Mouse (Mus musculus) heart, embryonic 12.5 days (tissue): Measurements from ENCODE around the gene Tspan2. TPM values are rescaled to one million over a fixed set of nuclear protein-coding genes. Genes with fewer than 3 reads are reported as not detected.

ENCODE experiments used
- ATAC-seq: fragments of 200-750 bp; cut with Nextera tagmentation; 2 replicates; pipeline ENCODE4 v1.8.0; 2017; ENCODE audit warnings: moderate TSS enrichment, moderate library complexity; ENCODE audit not compliant: insufficient number of reproducible peaks, low FRiP score
- H3K27ac ChIP-seq: fragments of 300-500 bp; sonication (generic); 2 replicates; pipeline ENCODE4 v1.5.1; 2016; ENCODE audit warnings: mild to moderate bottlenecking, moderate library complexity; ENCODE audit not compliant: poor library complexity, severe bottlenecking
- H3K27me3 ChIP-seq: fragments of 300-500 bp; sonication (generic); replicated peaks from 2 replicates; pipeline ENCODE4 v1.6.1; 2016; ENCODE audit warnings: mild to moderate bottlenecking, moderate library complexity
- H3K36me3 ChIP-seq: fragments of 300-500 bp; sonication (generic); 2 replicates; pipeline ENCODE4 v1.6.1; 2016; ENCODE audit warnings: mild to moderate bottlenecking, moderate library complexity
- H3K4me1 ChIP-seq: fragments of 300-500 bp; sonication (generic); replicated peaks from 2 replicates; pipeline ENCODE4 v1.6.1; 2016; ENCODE audit warnings: mild to moderate bottlenecking
- H3K4me2 ChIP-seq: fragments of 300-500 bp; sonication (generic); 2 replicates; pipeline ENCODE4 v1.6.1; 2016; ENCODE audit warnings: mild to moderate bottlenecking, moderate library complexity
- H3K4me3 ChIP-seq: fragments of 300-500 bp; sonication (generic); 2 replicates; pipeline ENCODE4 v1.5.1; 2016; ENCODE audit warnings: mild to moderate bottlenecking
- H3K9ac ChIP-seq: fragments of 300-500 bp; sonication (generic); 2 replicates; pipeline ENCODE4 v1.6.1; 2016; ENCODE audit warnings: mild to moderate bottlenecking, moderate library complexity
- H3K9me3 ChIP-seq: fragments of 300-500 bp; sonication (generic); replicated peaks from 2 replicates; pipeline ENCODE4 v1.6.1; 2016; ENCODE audit warnings: mild to moderate bottlenecking, moderate library complexity
- WGBS: fragments of 180-500 bp; shearing (Covaris S2); methylation state at CpG from one replicate; pipeline ENCODE4 v1.1.7; 2016; 5-methylcytosine and 5-hydroxymethylcytosine counted together
- polyA plus RNA-seq: library from polyadenylated mRNA; unstranded; fragments of >200 nt; fragmentation: Nextera tagmentation; extraction: Ambion mirVana; gene quantifications from 2 replicates; pipeline ENCODE4 v1.2.1, GENCODE M21; 2016

Gene Tspan2
- polyA plus RNA-seq, 1 experiment from 2014 or later = 36.0 TPM

DNA sequence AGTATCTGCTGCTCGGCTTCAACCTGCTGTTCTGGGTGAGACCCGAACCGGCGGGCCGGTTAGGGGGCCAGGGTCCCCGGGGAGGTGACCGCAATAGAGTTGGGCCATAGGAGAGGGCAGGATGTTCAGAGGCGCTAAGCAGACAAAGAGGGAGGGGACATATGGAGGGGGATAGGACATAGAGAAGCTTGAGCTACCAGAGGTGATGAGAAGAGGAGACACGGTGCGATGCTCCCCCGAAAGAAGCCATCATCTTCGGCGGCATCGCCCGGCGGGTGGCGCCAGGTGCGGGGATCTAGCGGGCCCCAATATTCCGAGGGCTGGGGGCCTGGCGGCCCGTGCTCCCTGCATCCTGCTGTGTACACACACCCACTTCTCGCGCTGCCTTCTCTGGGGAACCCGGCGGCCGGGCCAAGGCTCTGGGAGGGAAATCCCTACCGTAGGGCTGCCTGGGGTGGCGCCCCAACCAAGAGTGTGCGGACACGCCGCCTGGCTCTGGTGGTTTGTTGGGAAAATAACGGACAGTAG is 766 bp downstream of the Tspan2 start:
- Histone ChIP-seq H3K4me1 (peaks cover 49% of the 10 kb centered on the region), H3K27ac (peak overlapping the region; percentile 96)
- peak; percentile 53 for ATAC-seq

DNA sequence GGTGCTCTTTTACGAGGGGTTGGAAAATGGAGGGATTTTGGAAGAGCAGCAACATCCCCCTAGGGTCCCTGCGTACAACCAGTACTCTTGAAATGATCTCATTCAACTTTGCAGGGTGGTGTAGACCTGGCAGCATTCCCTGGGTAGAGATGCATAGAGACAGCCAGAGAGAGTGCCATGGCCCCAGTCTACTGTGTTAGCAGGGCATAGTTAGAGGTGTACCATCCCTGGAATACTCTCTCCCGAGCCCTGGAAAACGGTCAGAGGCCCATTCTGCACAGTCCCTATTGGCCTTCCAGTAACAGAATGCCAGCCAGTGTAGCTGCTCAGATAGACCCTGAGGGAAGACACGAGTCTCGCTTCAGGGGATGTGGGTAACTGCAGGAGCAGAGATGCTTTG is 1.3 kb downstream of the Tspan2 start:
- no peaks in the 10 kb centered on the region for H3K36me3 ChIP-seq
- no peaks in the 10 kb centered on the region for H3K27me3 ChIP-seq
- peak overlapping the region; percentile 95 for H3K4me2 ChIP-seq
- H3K4me1 ChIP-seq = peaks cover 50% of the 10 kb centered on the region
- no peaks in the 10 kb centered on the region for H3K9me3 ChIP-seq
- peak overlapping the region; percentile 93 for H3K9ac ChIP-seq
- no peak for ATAC-seq
- peak overlapping the region; percentile 32; the same call in 1 of the 2 replicates for H3K27ac ChIP-seq
- peak overlapping the region; percentile 87 for H3K4me3 ChIP-seq
- 41% methylated on average over 6 of the region's 6 CpGs for WGBS

More for the DNA sequence above, 766 bp downstream of the Tspan2 start:
- H3K4me3 ChIP-seq = peak overlapping the region; percentile 87
- under 1% methylated on average over 33 of the region's 33 CpGs for WGBS
- no peaks in the 10 kb centered on the region for H3K36me3 ChIP-seq
- H3K9me3 ChIP-seq = no peaks in the 10 kb centered on the region
- peak overlapping the region; percentile 93 for H3K9ac ChIP-seq
- H3K4me2 ChIP-seq = peak overlapping the region; percentile 95
- no peaks in the 10 kb centered on the region for H3K27me3 ChIP-seq

DNA sequence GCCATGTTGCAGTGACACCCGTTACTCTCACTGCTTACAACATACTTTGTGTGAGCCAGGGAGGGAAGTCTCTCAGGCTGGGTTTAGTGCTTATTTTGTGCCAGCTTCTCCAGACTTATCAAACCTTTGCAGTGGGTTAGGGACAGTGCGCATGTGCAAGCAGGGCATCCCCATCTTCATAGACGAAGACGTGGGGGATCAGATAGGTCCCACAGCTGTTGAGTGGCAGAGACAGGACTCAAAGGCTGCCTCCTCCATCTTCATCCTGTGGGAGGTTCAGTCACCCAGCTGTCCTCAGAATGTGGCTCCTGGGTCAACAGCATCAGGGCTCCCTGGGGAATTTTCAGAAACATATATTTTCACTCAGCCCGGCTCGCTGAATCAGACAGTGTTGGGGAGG is 2.1 kb downstream of the Tspan2 start:
- WGBS = 66% methylated on average over 6 of the region's 6 CpGs
- peak overlapping the region; percentile 95; the same call in 1 of the 2 replicates for H3K4me2 ChIP-seq

DNA sequence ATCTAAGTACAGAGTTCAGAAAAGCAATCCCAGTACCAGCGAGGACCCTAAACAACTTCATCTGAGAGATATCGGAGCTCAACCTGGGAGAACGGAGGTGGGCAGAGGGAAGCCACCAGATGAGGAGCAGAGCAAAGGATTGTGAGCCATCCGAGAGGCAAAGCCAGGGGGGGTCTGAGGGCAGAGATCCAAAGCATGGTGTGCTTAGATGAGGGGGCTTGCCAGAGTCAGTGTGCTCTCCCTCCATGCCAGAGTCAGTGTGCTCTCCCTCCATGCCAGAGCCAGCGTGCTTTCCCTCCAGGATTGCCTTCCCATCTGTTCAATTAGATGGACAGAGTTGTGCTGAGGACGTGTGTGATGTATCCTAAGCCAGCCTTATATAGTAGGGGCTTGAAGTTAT is 2.8 kb downstream of the Tspan2 start:
- Histone ChIP-seq H3K36me3 (peaks cover 4% of the 10 kb centered on the region; the same call in 1 of the 2 replicates), H3K4me3 (no peak overlapping the region), H3K9ac (0 out of 2 replicates have a peak overlapping the region, but pooled peaks have one; percentile 6), H3K4me2 (no peak overlapping the region), H3K27me3 (no peaks in the 10 kb centered on the region), H3K4me1 (peaks cover 64% of the 10 kb centered on the region), H3K27ac (no peak overlapping the region), H3K9me3 (no peaks in the 10 kb centered on the region)
- no peak for ATAC-seq
- 71% methylated on average over 6 of the region's 6 CpGs for WGBS

More for the DNA sequence above, 2.1 kb downstream of the Tspan2 start:
- peaks cover 1% of the 10 kb centered on the region; the same call in 1 of the 2 replicates for H3K36me3 ChIP-seq
- peaks cover 58% of the 10 kb centered on the region for H3K4me1 ChIP-seq
- ATAC-seq = no peak
- no peak overlapping the region for H3K9ac ChIP-seq
- H3K27me3 ChIP-seq = no peaks in the 10 kb centered on the region
- no peaks in the 10 kb centered on the region for H3K9me3 ChIP-seq
- no peak overlapping the region for H3K27ac ChIP-seq
- H3K4me3 ChIP-seq = no peak overlapping the region

DNA sequence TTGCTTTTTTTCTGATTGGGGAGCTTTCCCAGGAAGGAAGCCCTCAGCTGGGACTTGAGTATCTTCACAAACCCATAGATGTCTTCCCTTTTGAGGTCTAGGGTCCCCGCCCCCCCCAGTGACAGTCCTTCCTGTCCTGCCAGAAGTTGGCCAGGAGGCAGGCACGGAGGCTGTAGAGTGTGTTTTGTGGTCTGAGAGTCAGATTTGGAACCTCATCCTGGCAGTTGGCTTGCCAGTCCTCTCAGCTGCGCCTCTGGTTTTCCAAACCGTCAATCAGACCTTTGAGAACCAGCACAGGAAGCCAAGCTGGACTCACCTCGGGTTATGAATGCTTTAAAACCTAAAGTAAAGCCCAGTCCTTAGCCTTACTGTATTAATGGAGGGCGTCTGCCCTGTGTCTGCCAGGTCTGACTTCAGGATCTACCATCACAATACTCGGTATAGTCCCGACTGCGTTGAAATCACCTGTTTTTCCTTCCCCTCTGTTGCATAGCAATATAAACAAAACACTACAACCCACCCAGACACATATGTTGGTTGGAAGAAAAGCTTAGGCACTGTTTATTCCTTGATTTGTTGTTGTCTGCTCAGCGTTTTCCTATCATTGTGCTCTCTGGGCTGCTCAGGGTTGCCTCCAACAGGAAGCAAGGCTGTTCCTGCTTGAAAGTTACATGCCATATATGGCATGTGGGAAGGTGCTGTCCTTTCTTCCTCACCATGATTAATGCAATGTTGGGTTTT is 4.0 kb downstream of the Tspan2 start:
- Histone ChIP-seq H3K4me2 (0 out of 2 replicates have a peak overlapping the region, but pooled peaks have one; percentile 6), H3K36me3 (peaks cover 4% of the 10 kb centered on the region; the same call in 1 of the 2 replicates), H3K9me3 (no peaks in the 10 kb centered on the region), H3K9ac (no peak overlapping the region), H3K27me3 (no peaks in the 10 kb centered on the region), H3K27ac (peak overlapping the region; percentile 41; the same call in 1 of the 2 replicates), H3K4me3 (no peak overlapping the region), H3K4me1 (peaks cover 75% of the 10 kb centered on the region)
- 51% methylated on average over 10 of the region's 10 CpGs for WGBS
- no peak for ATAC-seq

DNA sequence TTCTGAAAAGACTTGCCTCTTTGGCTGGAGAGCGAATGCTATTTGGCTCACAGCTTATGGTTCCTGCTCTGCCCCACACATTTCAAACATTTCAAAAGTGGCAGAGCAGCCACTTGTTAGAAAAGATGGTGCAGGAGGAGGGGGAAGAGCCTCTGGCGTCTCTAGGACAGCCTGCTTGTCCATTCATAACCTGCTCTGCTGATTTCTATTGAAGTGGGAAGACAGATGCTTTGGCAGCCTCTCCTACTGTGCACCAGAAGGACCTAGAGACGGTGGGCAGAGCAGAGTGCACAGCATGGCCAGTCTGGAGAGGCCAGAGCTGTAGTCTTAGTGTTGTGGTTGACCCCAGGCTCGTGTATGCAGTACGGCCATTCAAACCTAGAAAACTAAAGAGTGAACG is 4.6 kb downstream of the Tspan2 start:
- H3K36me3 ChIP-seq = peaks cover 4% of the 10 kb centered on the region; the same call in 1 of the 2 replicates
- H3K9ac ChIP-seq = no peak overlapping the region
- H3K27me3 ChIP-seq = no peaks in the 10 kb centered on the region
- 76% methylated on average over 6 of the region's 6 CpGs for WGBS
- ATAC-seq = no peak
- H3K27ac ChIP-seq = peak overlapping the region; percentile 41; the same call in 1 of the 2 replicates
- H3K9me3 ChIP-seq = no peaks in the 10 kb centered on the region
- peaks cover 73% of the 10 kb centered on the region for H3K4me1 ChIP-seq
- no peak overlapping the region for H3K4me3 ChIP-seq
- H3K4me2 ChIP-seq = no peak overlapping the region

DNA sequence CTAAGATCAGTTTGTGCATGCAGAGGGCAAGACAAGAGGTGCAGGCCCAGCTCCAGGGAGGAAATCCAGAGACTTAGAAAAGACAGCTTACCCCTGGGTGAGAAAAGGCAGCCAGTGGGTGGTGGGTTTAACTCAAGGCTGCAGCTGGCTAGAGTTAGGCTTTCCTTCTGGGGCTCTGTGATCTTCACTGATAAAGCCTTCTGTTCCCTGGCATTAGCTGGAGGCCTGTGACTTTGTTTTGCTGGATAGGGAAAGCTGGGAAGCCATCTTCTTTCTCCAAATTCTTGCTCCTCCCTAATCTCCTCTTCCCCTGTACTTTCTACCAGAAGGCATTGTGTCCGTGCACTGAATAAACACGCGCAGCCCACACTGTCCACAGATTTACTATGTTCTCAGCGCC is 8.4 kb downstream of the Tspan2 start:
- H3K4me1 ChIP-seq = peaks cover 62% of the 10 kb centered on the region
- H3K9ac ChIP-seq = no peak overlapping the region
- 45% methylated on average over 4 of the region's 4 CpGs for WGBS
- no peak overlapping the region for H3K4me2 ChIP-seq
- no peak overlapping the region for H3K4me3 ChIP-seq
- no peaks in the 10 kb centered on the region for H3K9me3 ChIP-seq
- ATAC-seq = no peak
- H3K27me3 ChIP-seq = no peaks in the 10 kb centered on the region
- no peak overlapping the region for H3K27ac ChIP-seq
- H3K36me3 ChIP-seq = peaks cover 13% of the 10 kb centered on the region

DNA sequence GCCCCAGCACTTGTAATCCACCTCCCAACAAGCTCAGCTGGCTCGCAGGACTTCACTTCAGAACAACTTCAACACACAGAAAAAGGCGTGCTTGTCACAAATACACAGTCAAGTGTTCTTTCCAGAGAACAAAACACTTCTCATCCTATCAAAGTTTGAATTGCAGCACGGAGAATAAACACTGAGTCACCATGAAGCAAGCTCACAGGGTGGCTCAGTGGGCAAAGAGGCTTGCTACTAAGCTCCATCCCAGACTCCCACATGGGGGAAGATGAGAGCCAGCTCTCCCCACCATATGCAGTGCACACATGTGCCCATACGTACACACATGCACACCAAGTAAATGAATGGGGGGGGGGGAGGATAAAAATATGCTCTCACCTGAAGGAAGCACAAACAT is 8.9 kb downstream of the Tspan2 start:
- WGBS = 44% methylated on average over 4 of the region's 4 CpGs
- Histone ChIP-seq H3K4me1 (peaks cover 57% of the 10 kb centered on the region), H3K4me2 (no peak overlapping the region), H3K9me3 (no peaks in the 10 kb centered on the region), H3K9ac (no peak overlapping the region), H3K4me3 (no peak overlapping the region), H3K27ac (no peak overlapping the region), H3K36me3 (peaks cover 13% of the 10 kb centered on the region), H3K27me3 (no peaks in the 10 kb centered on the region)
- no peak for ATAC-seq

DNA sequence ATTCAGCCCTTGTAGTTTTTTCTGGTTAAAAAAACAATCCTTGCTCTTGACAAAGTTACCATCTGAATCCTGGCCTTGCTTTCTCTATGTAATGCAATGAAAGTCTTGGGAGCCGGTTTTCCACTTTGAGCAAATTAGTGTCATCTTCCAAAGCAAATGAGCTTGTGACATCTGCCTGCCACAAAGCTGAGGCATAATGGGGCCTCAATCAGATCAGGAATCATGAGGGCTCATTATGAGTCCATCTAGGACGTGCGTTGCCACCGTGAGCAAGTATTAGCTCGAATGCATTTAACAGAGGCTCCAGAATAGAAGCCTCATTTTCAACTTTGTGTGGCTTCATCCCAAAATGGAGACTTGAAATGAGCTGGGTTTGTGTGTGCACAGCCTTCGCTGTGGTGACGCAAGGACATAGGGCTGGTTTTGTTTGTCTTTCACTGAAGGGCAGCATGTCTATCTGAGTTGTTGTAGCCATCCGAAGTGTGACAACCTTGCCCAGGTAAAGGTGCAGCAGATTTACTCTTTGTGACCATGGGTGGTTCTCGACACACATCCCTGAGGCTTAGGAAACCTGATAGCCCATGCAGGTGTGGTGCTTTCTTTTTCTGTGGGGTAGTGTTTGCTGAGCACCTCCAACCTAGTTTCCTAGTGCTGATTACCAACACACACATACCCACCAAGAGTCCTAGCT is 9.6 kb downstream of the Tspan2 start:
- Histone ChIP-seq H3K4me1 (peaks cover 50% of the 10 kb centered on the region), H3K4me3 (no peak overlapping the region), H3K9me3 (no peaks in the 10 kb centered on the region), H3K9ac (no peak overlapping the region), H3K27ac (no peak overlapping the region), H3K4me2 (no peak overlapping the region), H3K36me3 (peaks cover 13% of the 10 kb centered on the region), H3K27me3 (no peaks in the 10 kb centered on the region)
- ATAC-seq = no peak
- WGBS = 81% methylated on average over 9 of the region's 9 CpGs

DNA sequence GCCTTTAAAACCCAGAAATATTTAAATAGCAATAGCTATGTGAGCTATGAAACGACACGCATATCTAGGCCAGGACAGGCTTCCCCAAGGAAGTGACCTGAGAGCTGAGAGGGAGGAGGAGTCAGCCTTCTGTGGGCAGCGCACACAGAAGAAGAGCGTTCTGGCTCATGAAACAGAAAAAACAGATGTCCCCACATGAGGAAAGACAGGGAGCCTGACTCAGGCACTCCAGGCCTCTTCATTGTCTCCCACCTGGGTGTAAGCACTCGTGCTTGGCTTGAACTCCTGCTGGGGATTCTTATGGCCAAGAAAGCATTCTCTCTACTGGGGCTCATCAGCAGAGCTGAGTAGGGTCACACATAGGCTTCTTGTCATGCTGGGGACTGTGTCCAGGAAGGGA is 10.3 kb downstream of the Tspan2 start:
- H3K27ac ChIP-seq = peak overlapping the region; percentile 43; the same call in 1 of the 2 replicates
- peak overlapping the region; percentile 45; the same call in 1 of the 2 replicates for H3K9ac ChIP-seq
- peaks cover 54% of the 10 kb centered on the region for H3K4me1 ChIP-seq
- no peaks in the 10 kb centered on the region for H3K27me3 ChIP-seq
- peak overlapping the region; percentile 13; the same call in 1 of the 2 replicates for H3K4me2 ChIP-seq
- WGBS = 21% methylated on average over 5 of the region's 5 CpGs
- ATAC-seq = no peak
- H3K9me3 ChIP-seq = no peaks in the 10 kb centered on the region
- no peak overlapping the region for H3K4me3 ChIP-seq
- H3K36me3 ChIP-seq = peaks cover 18% of the 10 kb centered on the region

DNA sequence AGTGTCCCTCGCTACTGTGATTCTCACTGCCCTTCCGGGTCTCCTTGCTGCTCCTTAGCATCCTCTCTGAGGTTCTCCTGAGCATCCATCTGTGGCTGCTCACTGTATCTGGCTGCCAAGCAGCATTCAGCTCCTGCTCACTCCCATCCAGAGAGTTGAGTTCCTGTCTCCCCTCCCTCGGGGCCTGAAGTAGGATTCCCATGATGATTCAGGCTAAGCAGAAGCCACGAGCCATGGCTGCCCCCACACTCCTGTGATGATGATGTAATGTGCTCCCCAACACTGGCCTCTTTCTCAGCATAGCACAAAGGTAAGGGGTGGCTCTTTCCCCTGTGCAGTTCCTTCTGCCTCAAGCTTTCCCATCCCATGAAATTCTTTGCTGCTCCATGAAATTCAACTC is 11.8 kb downstream of the Tspan2 start:
- H3K4me1 ChIP-seq = peaks cover 50% of the 10 kb centered on the region
- ATAC-seq = no peak
- 77% methylated on average over 4 of the region's 4 CpGs for WGBS

More for the DNA sequence above, 11.8 kb downstream of the Tspan2 start:
- no peak overlapping the region for H3K4me2 ChIP-seq
- no peaks in the 10 kb centered on the region for H3K27me3 ChIP-seq
- no peak overlapping the region for H3K9ac ChIP-seq
- H3K9me3 ChIP-seq = no peaks in the 10 kb centered on the region
- H3K27ac ChIP-seq = no peak overlapping the region
- no peak overlapping the region for H3K4me3 ChIP-seq
- H3K36me3 ChIP-seq = peaks cover 33% of the 10 kb centered on the region
